In the genomic region with DNA sequence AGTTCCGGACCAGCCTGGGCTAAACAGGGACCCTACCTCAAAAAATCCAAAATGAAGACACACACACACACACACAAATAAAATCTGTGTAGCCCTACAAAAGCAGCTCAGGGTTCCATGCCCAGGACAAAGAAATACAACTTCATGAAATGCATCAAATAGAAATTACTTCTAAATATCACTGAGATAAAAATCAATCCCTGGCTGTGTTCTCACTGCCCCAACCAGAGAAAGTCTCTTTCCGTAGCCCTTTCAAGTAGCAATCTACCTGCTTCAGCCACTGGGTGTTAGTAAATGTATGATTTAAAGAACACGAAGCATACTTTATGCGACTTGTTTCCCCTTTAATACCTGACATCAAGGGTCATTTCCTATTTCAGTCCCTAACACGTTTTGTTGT, we compare ENCODE assay signal across 8 mouse cellular contexts. TPM values are rescaled to one million over a fixed set of nuclear protein-coding genes. Genes with fewer than 3 reads are reported as not detected.
DNase-seq lines count a peak whose midpoint lies in the region; ATAC-seq and TF ChIP-seq lines count a peak whose summit lies in the region.

No protein-coding gene starts in this region.

- peak overlapping the region; percentile 80 for H3K4me3 ChIP-seq in kidney, embryonic 15.5 days (replicated peaks)
- H3K4me3 ChIP-seq in embryonic facial prominence, embryonic 10.5 days = peak overlapping the region; percentile 82
- peak overlapping the region; percentile 87 for H3K4me3 ChIP-seq in midbrain, postnatal 0 days (ENCODE audit: low read depth, low read length)

- no peaks in the 10 kb centered on the region for H3K27me3 ChIP-seq in kidney, embryonic 15.5 days
- H3K27me3 ChIP-seq in embryonic facial prominence, embryonic 10.5 days (replicated peaks; ENCODE audit: low read depth, poor library complexity, severe bottlenecking) = peaks cover 7% of the 10 kb centered on the region; the same call in 1 of the 2 replicates
- no peaks in the 10 kb centered on the region for H3K27me3 ChIP-seq in midbrain, postnatal 0 days (ENCODE audit: insufficient read depth, low read length)

- ATAC-seq in kidney, embryonic 15.5 days (replicated peaks; ENCODE audit: low FRiP score) = no peak
- no peak for ATAC-seq in midbrain, postnatal 0 days (ENCODE audit: low FRiP score)
- no peak for ATAC-seq in activated CD4-positive, CD25-positive, alpha-beta regulatory T cell, adult 4 months

- H3K27ac ChIP-seq in kidney, embryonic 15.5 days = no peak overlapping the region
- H3K27ac ChIP-seq in embryonic facial prominence, embryonic 10.5 days (replicated peaks) = no peak overlapping the region
- H3K27ac ChIP-seq in midbrain, postnatal 0 days (ENCODE audit: low read depth, low read length) = no peak overlapping the region

- peak overlapping the region; percentile 94; the same call in 1 of the 2 replicates for H3K9ac ChIP-seq in kidney, embryonic 15.5 days
- H3K9ac ChIP-seq in midbrain, postnatal 0 days (replicated peaks; ENCODE audit: low read length, poor library complexity, severe bottlenecking) = 0 out of 2 replicates have a peak overlapping the region, but pooled peaks have one; percentile 33

- no peaks in the 10 kb centered on the region for H3K9me3 ChIP-seq in kidney, embryonic 15.5 days (replicated peaks)
- no peaks in the 10 kb centered on the region for H3K9me3 ChIP-seq in embryonic facial prominence, embryonic 10.5 days
- H3K9me3 ChIP-seq in midbrain, postnatal 0 days (ENCODE audit: low read length) = no peaks in the 10 kb centered on the region

- no peak for TF ChIP-seq CTCF in midbrain, postnatal 0 days (IDR thresholded peaks at IDR 0.05)

- peaks cover 19% of the 10 kb centered on the region for H3K4me1 ChIP-seq in kidney, embryonic 15.5 days
- H3K4me1 ChIP-seq in embryonic facial prominence, embryonic 10.5 days = peaks cover 21% of the 10 kb centered on the region
- H3K4me1 ChIP-seq in midbrain, postnatal 0 days (ENCODE audit: insufficient read depth, low read length) = peaks cover 9% of the 10 kb centered on the region

- peaks cover 28% of the 10 kb centered on the region for H3K36me3 ChIP-seq in kidney, embryonic 15.5 days
- H3K36me3 ChIP-seq in embryonic facial prominence, embryonic 10.5 days (replicated peaks) = peaks cover 41% of the 10 kb centered on the region
- no peaks in the 10 kb centered on the region; the same call in 1 of the 2 replicates for H3K36me3 ChIP-seq in midbrain, postnatal 0 days (ENCODE audit: insufficient read depth, low read length)

- H3K4me2 ChIP-seq in kidney, embryonic 15.5 days = peak overlapping the region; percentile 88
- H3K4me2 ChIP-seq in midbrain, postnatal 0 days (ENCODE audit: low read depth, low read length, poor library complexity, severe bottlenecking) = peak overlapping the region; percentile 57

- DNase-seq in kidney, adult 9 months = no peak
- no peak for DNase-seq in embryonic facial prominence, embryonic 10.5 days (ENCODE audit: low spot score)
- DNase-seq in induced T-regulatory cell, adult 2 months (ENCODE audit: low read depth) = peak; percentile 30
- DNase-seq in midbrain, postnatal 0 days (ENCODE audit: low spot score) = no peak
- no peak for DNase-seq in cerebellum, postnatal 10 days
- DNase-seq in retina, postnatal 1 day = no peak

- WGBS in kidney, embryonic 15.5 days = 23% methylated on average over 5 of the region's 5 CpGs
- WGBS in embryonic facial prominence, embryonic 10.5 days = 32% methylated on average over 5 of the region's 5 CpGs
- WGBS in midbrain, postnatal 0 days = 25% methylated on average over 5 of the region's 5 CpGs

RNA-seq across cellular contexts. Expression of gene Sirt1, which starts 44.2 kb away (rescaled TPM):
- polyA plus RNA-seq in kidney, embryonic 15.5 days (2015; fragmentation: Nextera tagmentation; extraction: Ambion mirVana) = 5.9 and 6.1 TPM in 2 replicates
- polyA plus RNA-seq in embryonic facial prominence, embryonic 10.5 days (2016; fragmentation: Nextera tagmentation; extraction: Ambion mirVana) = 6.3 and 6.4 TPM in 2 replicates
- total RNA-seq in midbrain, postnatal 0 days (2014; rRNA removed) = 23.3 and 23.7 TPM in 2 replicates
- polyA plus RNA-seq in midbrain, postnatal 0 days (2015; fragmentation: Nextera tagmentation; extraction: Ambion mirVana) = 2.6 and 3.5 TPM in 2 replicates
- 10 to 100 TPM in 1 of 2 experiments, 1 to 10 TPM in 1; 6.6 to 10.5 TPM for polyA plus RNA-seq in activated CD4-positive, CD25-positive, alpha-beta regulatory T cell, adult 4 months (2017; shearing (Covaris generic))

RNA-seq across cellular contexts. Expression of gene Dnajc12, which starts 44.9 kb away (rescaled TPM):
- 12.3 and 12.5 TPM in 2 replicates for polyA plus RNA-seq in kidney, embryonic 15.5 days (2015; fragmentation: Nextera tagmentation; extraction: Ambion mirVana)
- 8.7 and 9.4 TPM in 2 replicates for polyA plus RNA-seq in embryonic facial prominence, embryonic 10.5 days (2016; fragmentation: Nextera tagmentation; extraction: Ambion mirVana)
- total RNA-seq in midbrain, postnatal 0 days (2014; rRNA removed) = 12.8 and 14.1 TPM in 2 replicates
- polyA plus RNA-seq in midbrain, postnatal 0 days (2015; fragmentation: Nextera tagmentation; extraction: Ambion mirVana) = 25.5 and 29.1 TPM in 2 replicates
- polyA plus RNA-seq in activated CD4-positive, CD25-positive, alpha-beta regulatory T cell, adult 4 months (2017; shearing (Covaris generic)) = 1 to 10 TPM; 5.0 to 7.5 TPM
